15 mouse cellular contexts compared by ENCODE assay signal in genomic region chr14:123865779-123866726, GRCm38 (mm10).
DNase-seq lines count a peak whose midpoint lies in the region; ATAC-seq lines count a peak whose summit lies in the region.
"Had no signal": no experiment of that assay in that cellular context is flagged by ENCODE, and none has a peak within 500 bp of the region (broad histone marks: within the 10 kb centered on the region; RNA-seq: fewer than 3 reads in every experiment).

No protein-coding gene starts in this region.

- H3K4me2 ChIP-seq in hindbrain, embryonic 11.5 days (replicated peaks; ENCODE audit: low read depth, low read length), result no peak overlapping the region
- no peak overlapping the region for H3K4me2 ChIP-seq in hindbrain, embryonic 14.5 days (replicated peaks)
- no peak overlapping the region for H3K4me2 ChIP-seq in neural tube, embryonic 12.5 days (replicated peaks)
- H3K4me2 ChIP-seq in neural tube, embryonic 15.5 days, result no peak overlapping the region
- H3K4me2 ChIP-seq in forebrain, embryonic 13.5 days, result no peak overlapping the region
- H3K4me2 ChIP-seq: liver, embryonic 15.5 days; neural tube, embryonic 13.5 days had no signal

- H3K4me3 ChIP-seq in hindbrain, embryonic 11.5 days (ENCODE audit: low read depth, low read length), result no peak overlapping the region
- no peak overlapping the region for H3K4me3 ChIP-seq in hindbrain, embryonic 14.5 days (replicated peaks; ENCODE audit: low read length)
- H3K4me3 ChIP-seq in neural tube, embryonic 12.5 days, result no peak overlapping the region
- no peak overlapping the region for H3K4me3 ChIP-seq in neural tube, embryonic 15.5 days (replicated peaks)
- no peak overlapping the region for H3K4me3 ChIP-seq in forebrain, embryonic 13.5 days
- H3K4me3 ChIP-seq: liver, embryonic 15.5 days; neural tube, embryonic 13.5 days had no signal

- peak; percentile 50 for ATAC-seq in hindbrain, embryonic 11.5 days (ENCODE audit: low FRiP score)
- ATAC-seq in hindbrain, embryonic 14.5 days (ENCODE audit: low FRiP score), result no peak; the same call in 1 of the 2 replicates
- ATAC-seq in neural tube, embryonic 12.5 days (ENCODE audit: low FRiP score, low read depth), result peak; percentile 33
- no peak for ATAC-seq in neural tube, embryonic 15.5 days (ENCODE audit: low FRiP score)
- ATAC-seq in forebrain, embryonic 13.5 days, result peak; percentile 58; the same call in 1 of the 2 replicates

- no peak overlapping the region for H3K9ac ChIP-seq in hindbrain, embryonic 11.5 days (ENCODE audit: low read depth, low read length)
- H3K9ac ChIP-seq in hindbrain, embryonic 14.5 days, result no peak overlapping the region
- no peak overlapping the region for H3K9ac ChIP-seq in neural tube, embryonic 12.5 days
- no peak overlapping the region for H3K9ac ChIP-seq in neural tube, embryonic 15.5 days (replicated peaks)
- H3K9ac ChIP-seq in forebrain, embryonic 13.5 days, result no peak overlapping the region
- H3K9ac ChIP-seq: liver, embryonic 15.5 days; neural tube, embryonic 13.5 days had no signal

- H3K27me3 ChIP-seq in hindbrain, embryonic 11.5 days (ENCODE audit: control insufficient read depth, insufficient read depth, low read length), result no peaks in the 10 kb centered on the region
- H3K27me3 ChIP-seq in hindbrain, embryonic 14.5 days (ENCODE audit: control insufficient read depth, insufficient read depth, low read length), result no peaks in the 10 kb centered on the region
- no peaks in the 10 kb centered on the region for H3K27me3 ChIP-seq in neural tube, embryonic 12.5 days (replicated peaks)
- no peaks in the 10 kb centered on the region for H3K27me3 ChIP-seq in neural tube, embryonic 15.5 days (replicated peaks)
- H3K27me3 ChIP-seq in forebrain, embryonic 13.5 days, result no peaks in the 10 kb centered on the region
- H3K27me3 ChIP-seq: liver, embryonic 15.5 days; neural tube, embryonic 13.5 days had no signal

- no peak for DNase-seq in hindbrain, embryonic 11.5 days (ENCODE audit: low spot score)
- DNase-seq in hindbrain, embryonic 14.5 days (ENCODE audit: low spot score), result no peak
- no peak for DNase-seq in urinary bladder, postnatal 36 days (ENCODE audit: low spot score in 2 of 2)
- no peak for DNase-seq in heart, postnatal 10 days
- DNase-seq: adrenal gland, adult 8-10 months; cerebellum, postnatal 25 days; heart, postnatal 4 days; kidney, adult 9 months; layer of hippocampus, adult 9-11 months; thymus, adult 18-20 months had no signal

- H3K36me3 ChIP-seq in hindbrain, embryonic 11.5 days (ENCODE audit: control insufficient read depth, insufficient read depth, low read length), result no peaks in the 10 kb centered on the region
- no peaks in the 10 kb centered on the region for H3K36me3 ChIP-seq in hindbrain, embryonic 14.5 days (replicated peaks; ENCODE audit: control insufficient read depth, insufficient read depth)
- H3K36me3 ChIP-seq in neural tube, embryonic 12.5 days, result no peaks in the 10 kb centered on the region
- no peaks in the 10 kb centered on the region for H3K36me3 ChIP-seq in neural tube, embryonic 15.5 days
- no peaks in the 10 kb centered on the region for H3K36me3 ChIP-seq in forebrain, embryonic 13.5 days (ENCODE audit: poor library complexity, severe bottlenecking)
- H3K36me3 ChIP-seq: liver, embryonic 15.5 days; neural tube, embryonic 13.5 days had no signal

- H3K4me1 ChIP-seq in hindbrain, embryonic 11.5 days (replicated peaks; ENCODE audit: control insufficient read depth, insufficient read depth, low read length), result no peaks in the 10 kb centered on the region
- no peaks in the 10 kb centered on the region for H3K4me1 ChIP-seq in hindbrain, embryonic 14.5 days (replicated peaks; ENCODE audit: control insufficient read depth, insufficient read depth, low read length)
- no peaks in the 10 kb centered on the region for H3K4me1 ChIP-seq in neural tube, embryonic 12.5 days
- H3K4me1 ChIP-seq in neural tube, embryonic 15.5 days, result no peaks in the 10 kb centered on the region
- H3K4me1 ChIP-seq in forebrain, embryonic 13.5 days, result peaks cover 10% of the 10 kb centered on the region
- H3K4me1 ChIP-seq: liver, embryonic 15.5 days had no signal

- H3K27ac ChIP-seq in hindbrain, embryonic 11.5 days (ENCODE audit: low read depth, low read length), result no peak overlapping the region
- H3K27ac ChIP-seq in hindbrain, embryonic 14.5 days, result no peak overlapping the region
- no peak overlapping the region for H3K27ac ChIP-seq in neural tube, embryonic 12.5 days
- no peak overlapping the region for H3K27ac ChIP-seq in neural tube, embryonic 15.5 days (replicated peaks)
- H3K27ac ChIP-seq in forebrain, embryonic 13.5 days, result no peak overlapping the region
- H3K27ac ChIP-seq: liver, embryonic 15.5 days; neural tube, embryonic 13.5 days had no signal

- WGBS in hindbrain, embryonic 11.5 days, result 42% methylated on average over 6 of the region's 6 CpGs
- 34% methylated on average over 6 of the region's 6 CpGs for WGBS in hindbrain, embryonic 14.5 days
- WGBS in neural tube, embryonic 12.5 days, result 57% methylated on average over 6 of the region's 6 CpGs
- WGBS in neural tube, embryonic 15.5 days, result 48% methylated on average over 6 of the region's 6 CpGs
- WGBS in forebrain, embryonic 13.5 days, result 10% methylated on average over 6 of the region's 6 CpGs

- no peaks in the 10 kb centered on the region for H3K9me3 ChIP-seq in hindbrain, embryonic 11.5 days (ENCODE audit: control insufficient read depth, low read length)
- H3K9me3 ChIP-seq in hindbrain, embryonic 14.5 days (ENCODE audit: control insufficient read depth, low read length), result no peaks in the 10 kb centered on the region
- H3K9me3 ChIP-seq in neural tube, embryonic 12.5 days, result no peaks in the 10 kb centered on the region
- no peaks in the 10 kb centered on the region for H3K9me3 ChIP-seq in neural tube, embryonic 15.5 days (replicated peaks)
- no peaks in the 10 kb centered on the region for H3K9me3 ChIP-seq in forebrain, embryonic 13.5 days (replicated peaks)
- H3K9me3 ChIP-seq: liver, embryonic 15.5 days; neural tube, embryonic 13.5 days had no signal

- intact Hi-C loops in heart, postnatal 10 days (cut with DNase I), result no loop called here

Comparison
In these comparisons a context has a peak if more than half of its experiments do, and no peak if none do; other contexts are left out.
1. ATAC-seq: peak in hindbrain, embryonic 11.5 days (single experiment), neural tube, embryonic 12.5 days (single experiment) and forebrain, embryonic 13.5 days (single experiment); none in hindbrain, embryonic 14.5 days (single experiment) and neural tube, embryonic 15.5 days (single experiment).